Comparison of ENCODE assay signal across 15 mouse cellular contexts in the genomic region with DNA sequence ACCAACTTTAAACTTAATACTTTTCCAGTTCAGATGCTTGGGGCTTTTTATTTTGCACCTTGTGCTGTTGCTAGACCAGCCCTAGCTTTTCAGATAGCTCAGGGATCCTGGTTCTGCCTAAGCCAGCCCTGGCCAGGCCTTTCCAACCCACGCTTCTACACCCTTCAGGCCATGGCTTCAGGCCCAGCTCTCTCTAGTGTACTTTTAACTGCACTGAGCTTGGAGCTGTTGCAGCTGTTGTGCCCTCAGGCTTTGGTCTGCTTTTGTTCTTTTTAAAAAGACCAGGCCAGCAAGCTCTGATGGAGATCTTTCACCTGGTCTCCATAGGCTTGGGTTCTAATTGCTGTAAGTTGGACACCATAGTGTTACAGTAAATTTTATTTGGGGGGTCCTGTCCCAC. TPM values are rescaled to one million over a fixed set of nuclear protein-coding genes. Genes with fewer than 3 reads are reported as not detected.
DNase-seq lines count a peak whose midpoint lies in the region; ATAC-seq lines count a peak whose summit lies in the region.
"Had no signal": no experiment of that assay in that cellular context is flagged by ENCODE, and none has a peak within 500 bp of the region (broad histone marks: within the 10 kb centered on the region; RNA-seq: fewer than 3 reads in every experiment).

No protein-coding gene starts in this region.

- peak; percentile 97 for DNase-seq in heart, adult 11 months
- peak; percentile 42 for DNase-seq in ovary, postnatal 14 days (ENCODE audit: low spot score)
- no peak for DNase-seq in ovary, postnatal 10 days (ENCODE audit: low spot score)
- peak; percentile 46 for DNase-seq in heart, postnatal 25 days (ENCODE audit: low spot score)
- peak; percentile 63 for DNase-seq in lung, postnatal 36 days
- no peak for DNase-seq in thymus, adult 18-20 months
- no peak for DNase-seq in hindbrain, embryonic 14.5 days (ENCODE audit: low spot score)
- DNase-seq: cerebellum, adult 11 months; thymus, postnatal 36 days had no signal

- WGBS in heart, embryonic 11.5 days (ENCODE audit: insufficient replicate concordance), result 79% methylated on average over 1 of the region's 1 CpGs
- 86% methylated on average over 1 of the region's 1 CpGs for WGBS in hindbrain, embryonic 14.5 days

- no peak overlapping the region for H3K27ac ChIP-seq in heart, embryonic 11.5 days (ENCODE audit: low read depth, low read length)
- H3K27ac ChIP-seq in hindbrain, embryonic 14.5 days, result no peak overlapping the region
- H3K27ac ChIP-seq: limb, embryonic 15.5 days; neural tube, embryonic 15.5 days had no signal

- no peak overlapping the region for H3K4me3 ChIP-seq in heart, embryonic 11.5 days (ENCODE audit: low read depth, low read length)
- no peak overlapping the region for H3K4me3 ChIP-seq in hindbrain, embryonic 14.5 days (replicated peaks; ENCODE audit: low read length)
- H3K4me3 ChIP-seq: erythroblast, embryonic 14.5 days; limb, embryonic 15.5 days; megakaryocyte, embryonic 14.5 days; neural tube, embryonic 15.5 days had no signal

- intact Hi-C loops in heart, postnatal 25 days (cut with DNase I), result no loop called here

- no peaks in the 10 kb centered on the region for H3K27me3 ChIP-seq in heart, embryonic 11.5 days (ENCODE audit: control insufficient read depth, insufficient read depth, low read length)
- H3K27me3 ChIP-seq in hindbrain, embryonic 14.5 days (ENCODE audit: control insufficient read depth, insufficient read depth, low read length), result no peaks in the 10 kb centered on the region
- H3K27me3 ChIP-seq: limb, embryonic 15.5 days; megakaryocyte, embryonic 14.5 days; neural tube, embryonic 15.5 days had no signal

- H3K9ac ChIP-seq in heart, embryonic 11.5 days (ENCODE audit: low read depth, low read length), result no peak overlapping the region
- no peak overlapping the region for H3K9ac ChIP-seq in hindbrain, embryonic 14.5 days
- H3K9ac ChIP-seq: limb, embryonic 15.5 days; neural tube, embryonic 15.5 days had no signal

- no peaks in the 10 kb centered on the region for H3K36me3 ChIP-seq in heart, embryonic 11.5 days (ENCODE audit: control insufficient read depth, insufficient read depth, low read length)
- no peaks in the 10 kb centered on the region for H3K36me3 ChIP-seq in hindbrain, embryonic 14.5 days (replicated peaks; ENCODE audit: control insufficient read depth, insufficient read depth)
- H3K36me3 ChIP-seq: limb, embryonic 15.5 days; neural tube, embryonic 15.5 days had no signal

- H3K4me1 ChIP-seq in heart, embryonic 11.5 days (ENCODE audit: control insufficient read depth, insufficient read depth, low read length), result peaks cover 17% of the 10 kb centered on the region
- H3K4me1 ChIP-seq in hindbrain, embryonic 14.5 days (replicated peaks; ENCODE audit: control insufficient read depth, insufficient read depth, low read length), result peaks cover 6% of the 10 kb centered on the region

- H3K4me2 ChIP-seq in heart, embryonic 11.5 days, result no peak overlapping the region
- no peak overlapping the region for H3K4me2 ChIP-seq in hindbrain, embryonic 14.5 days (replicated peaks)
- H3K4me2 ChIP-seq: limb, embryonic 15.5 days; neural tube, embryonic 15.5 days had no signal

- no peak for ATAC-seq in heart, embryonic 11.5 days (replicated peaks; ENCODE audit: insufficient number of reproducible peaks, low FRiP score, low TSS enrichment)
- ATAC-seq in hindbrain, embryonic 14.5 days (ENCODE audit: low FRiP score), result no peak
- ATAC-seq: intestine, postnatal 0 days had no signal

- no peaks in the 10 kb centered on the region for H3K9me3 ChIP-seq in heart, embryonic 11.5 days (replicated peaks; ENCODE audit: control insufficient read depth, low read length)
- no peaks in the 10 kb centered on the region for H3K9me3 ChIP-seq in hindbrain, embryonic 14.5 days (ENCODE audit: control insufficient read depth, low read length)
- H3K9me3 ChIP-seq: limb, embryonic 15.5 days; neural tube, embryonic 15.5 days had no signal

RNA-seq across cellular contexts. Expression of gene Srd5a3, which starts 4.4 kb away (rescaled TPM):
- 21.2 and 28.5 TPM in 2 replicates for polyA plus RNA-seq in heart, embryonic 11.5 days (2014; fragmentation: Nextera tagmentation; extraction: Ambion mirVana)
- 10 to 100 TPM in 1 of 2 experiments, 1 to 10 TPM in 1; 7.9 to 10.4 TPM for total RNA-seq in heart, postnatal 25 days (2021)
- 16.0 and 16.3 TPM in 2 replicates for polyA plus RNA-seq in hindbrain, embryonic 14.5 days (2014; fragmentation: Nextera tagmentation; extraction: Ambion mirVana)

RNA-seq across cellular contexts. Expression of gene Tmem165, which starts 48.0 kb away (rescaled TPM):
- polyA plus RNA-seq in heart, embryonic 11.5 days (2014; fragmentation: Nextera tagmentation; extraction: Ambion mirVana), result 87.6 and 88.4 TPM in 2 replicates
- 10 to 100 TPM; 18.4 to 22.8 TPM for total RNA-seq in heart, postnatal 25 days (2021)
- polyA plus RNA-seq in hindbrain, embryonic 14.5 days (2014; fragmentation: Nextera tagmentation; extraction: Ambion mirVana), result 64.0 and 65.3 TPM in 2 replicates

Comparison
In these comparisons a context has a peak if more than half of its experiments do, and no peak if none do; other contexts are left out.
1. DNase-seq: peak in heart, adult 11 months (single experiment), ovary, postnatal 14 days (single experiment), heart, postnatal 25 days (single experiment) and lung, postnatal 36 days (single experiment); none in ovary, postnatal 10 days (single experiment), thymus, adult 18-20 months (0 of 2) and hindbrain, embryonic 14.5 days (single experiment).